Mouse (Mus musculus) cerebellum, postnatal 4 days (tissue): Measurements from ENCODE around the gene 4930486L24Rik.
"Not testable (repeated sequence)": the region's sequence is repeated elsewhere in the genome, so short reads cannot be mapped to it uniquely, and the experiment has no call there.

Experiments
- DNase-seq, 2 experiments: peaks; one replicate each; pipeline ENCODE4 v3.0.0; 2022; ENCODE audit warnings: low spot score in 2 of 2, mixed read lengths in 1 of 2

Gene 4930486L24Rik

GRCm38 (mm10) chr13:60864281-60864680 lies at the start of gene 4930486L24Rik:
Gene 4930486L24Rik, minus strand, starts transcription at chr13:60864475.
- no peak for DNase-seq

- DNase-seq, result not testable (repeated sequence)
These were observed 40.5 kb upstream of the 4930486L24Rik start, which contains the start of gene Tpbpb for GRCm38 (mm10) chr13:60904780-60905179. Gene Tpbpb, minus strand, starts transcription at chr13:60904880.

GRCm38 (mm10) chr13:60897328-60897727 lies 33.1 kb upstream of the 4930486L24Rik start, which contains the start of gene Ctla2b:
Gene Ctla2b, minus strand, starts transcription at chr13:60897447.
- no peak for DNase-seq

- not testable (repeated sequence) for DNase-seq
These were observed 32.5 kb upstream of the 4930486L24Rik start, which contains the start of gene Gm49392 for GRCm38 (mm10) chr13:60896794-60897193. Gene Gm49392, minus strand, starts transcription at chr13:60896894.

GRCm38 (mm10) chr13:60895406-60896160 lies 31.3 kb upstream of the 4930486L24Rik start:
- DNase-seq, result no peak

- no peak for DNase-seq
These were observed 28.0 kb upstream of the 4930486L24Rik start for GRCm38 (mm10) chr13:60892301-60892700.

- no peak for DNase-seq
These were observed 15.8 kb downstream of the 4930486L24Rik start for GRCm38 (mm10) chr13:60848241-60849120.

GRCm38 (mm10) chr13:60843153-60843552 lies 21.1 kb downstream of the 4930486L24Rik start:
- no peak for DNase-seq

GRCm38 (mm10) chr13:60842703-60843102 lies 21.6 kb downstream of the 4930486L24Rik start:
- DNase-seq, result no peak

GRCm38 (mm10) chr13:60839353-60839902 lies 24.8 kb downstream of the 4930486L24Rik start:
- no peak for DNase-seq

GRCm38 (mm10) chr13:60826052-60826451 lies 38.2 kb downstream of the 4930486L24Rik start:
- DNase-seq, result no peak

- no peak for DNase-seq
These were observed 43.6 kb downstream of the 4930486L24Rik start for GRCm38 (mm10) chr13:60820486-60821175.

- peak; percentile 13 to 32 for DNase-seq
These were observed 44.8 kb downstream of the 4930486L24Rik start for GRCm38 (mm10) chr13:60819469-60819868.

GRCm38 (mm10) chr13:60813722-60814121 lies 50.6 kb downstream of the 4930486L24Rik start:
- no peak for DNase-seq

- DNase-seq, result no peak
These were observed 51.5 kb downstream of the 4930486L24Rik start for GRCm38 (mm10) chr13:60812768-60813167.

GRCm38 (mm10) chr13:60809690-60810089 lies 54.6 kb downstream of the 4930486L24Rik start:
- no peak for DNase-seq

- DNase-seq, result no peak
These were observed 61.5 kb downstream of the 4930486L24Rik start, which contains the start of gene Ctsll3 for GRCm38 (mm10) chr13:60802749-60803148. Gene Ctsll3, minus strand, starts transcription at chr13:60802849.
